Mouse (Mus musculus): Measurements from ENCODE around the gene Tmem168.

The Tmem168 gene

GRCm38 (mm10) chr6:13607621-13608493 lies at the start of gene Tmem168:
TSS of gene Tmem168 (minus strand) at chr6:13608100.
- peak; percentile 80 to 94 for DNase-seq (ENCODE audit: low spot score in 2 of 2)

GRCm38 (mm10) chr6:13654081-13654480 lies 46.2 kb upstream of the Tmem168 start:
- DNase-seq (ENCODE audit: low spot score in 2 of 2) = no peak

GRCm38 (mm10) chr6:13652284-13652683 lies 44.4 kb upstream of the Tmem168 start:
- no peak for DNase-seq (ENCODE audit: low spot score in 2 of 2)

- DNase-seq (ENCODE audit: low spot score in 2 of 2) = no peak
These were observed 43.0 kb upstream of the Tmem168 start for GRCm38 (mm10) chr6:13650854-13651253.

GRCm38 (mm10) chr6:13648305-13648704 lies 40.4 kb upstream of the Tmem168 start:
- no peak for DNase-seq (ENCODE audit: low spot score in 2 of 2)

GRCm38 (mm10) chr6:13636582-13636989 lies 28.7 kb upstream of the Tmem168 start:
- DNase-seq (ENCODE audit: low spot score in 2 of 2) = no peak

GRCm38 (mm10) chr6:13632571-13632970 lies 24.7 kb upstream of the Tmem168 start:
- DNase-seq (ENCODE audit: low spot score in 2 of 2) = no peak

GRCm38 (mm10) chr6:13630607-13631006 lies 22.7 kb upstream of the Tmem168 start:
- DNase-seq (ENCODE audit: low spot score in 2 of 2) = no peak

GRCm38 (mm10) chr6:13619618-13620017 lies 11.7 kb upstream of the Tmem168 start:
- DNase-seq (ENCODE audit: low spot score in 2 of 2) = no peak

GRCm38 (mm10) chr6:13617110-13617509 lies 9.2 kb upstream of the Tmem168 start:
- no peak for DNase-seq (ENCODE audit: low spot score in 2 of 2)

GRCm38 (mm10) chr6:13614568-13614967 lies 6.7 kb upstream of the Tmem168 start:
- DNase-seq (ENCODE audit: low spot score in 2 of 2) = no peak

- DNase-seq (ENCODE audit: low spot score in 2 of 2) = no peak
These were observed 5.8 kb upstream of the Tmem168 start for GRCm38 (mm10) chr6:13613671-13614070.

GRCm38 (mm10) chr6:13610869-13611268 lies 3.0 kb upstream of the Tmem168 start:
- no peak for DNase-seq (ENCODE audit: low spot score in 2 of 2)

- no peak for DNase-seq (ENCODE audit: low spot score in 2 of 2)
These were observed 1.6 kb upstream of the Tmem168 start for GRCm38 (mm10) chr6:13609353-13610140.

GRCm38 (mm10) chr6:13606921-13607620 lies 829 bp downstream of the Tmem168 start:
- no peak for DNase-seq (ENCODE audit: low spot score in 2 of 2)

- no peak for DNase-seq (ENCODE audit: low spot score in 2 of 2)
These were observed 1.5 kb downstream of the Tmem168 start for GRCm38 (mm10) chr6:13606394-13606793.

GRCm38 (mm10) chr6:13603134-13603533 lies 4.8 kb downstream of the Tmem168 start:
- DNase-seq (ENCODE audit: low spot score in 2 of 2) = no peak

- DNase-seq (ENCODE audit: low spot score in 2 of 2) = peak in 1 of 2 experiments; percentile 25
These were observed 6.3 kb downstream of the Tmem168 start for GRCm38 (mm10) chr6:13601587-13601986.

- DNase-seq (ENCODE audit: low spot score in 2 of 2) = no peak
These were observed 9.5 kb downstream of the Tmem168 start for GRCm38 (mm10) chr6:13598239-13598923.

GRCm38 (mm10) chr6:13592729-13593345 lies 15.1 kb downstream of the Tmem168 start:
- DNase-seq (ENCODE audit: low spot score in 2 of 2) = no peak

GRCm38 (mm10) chr6:13586560-13586959 lies 21.3 kb downstream of the Tmem168 start:
- no peak for DNase-seq (ENCODE audit: low spot score in 2 of 2)
